Mouse (Mus musculus) spleen, adult 2 months (tissue): ENCODE measurements around the gene Cd46. TPM values are rescaled to one million over a fixed set of nuclear protein-coding genes. Genes with fewer than 3 reads are reported as not detected.

Experiments
- DNase-seq, 2 experiments: peaks; one replicate each; pipeline versions ENCODE4 v3.0.0 to v3.0.0-alpha.2; 2012 to 2021; ENCODE audit warnings: low spot score in 2 of 2, low read depth in 1 of 2
- H3K27ac ChIP-seq: fragments of 200-500 bp; 2 replicates; pipeline ENCODE4 v1.5.1; 2012; ENCODE audit warnings: low read length, inconsistent platforms; ENCODE audit not compliant: insufficient read depth
- H3K27me3 ChIP-seq: fragments of 200-500 bp; 2 replicates; pipeline ENCODE4 v1.6.1; 2012; ENCODE audit warnings: mild to moderate bottlenecking, moderate library complexity, low read length, inconsistent platforms; ENCODE audit not compliant: control insufficient read depth, insufficient read depth
- H3K36me3 ChIP-seq: fragments of 200-500 bp; 2 replicates; pipeline ENCODE4 v1.6.1; 2012; ENCODE audit warnings: mild to moderate bottlenecking, low read length, inconsistent platforms; ENCODE audit not compliant: control insufficient read depth, insufficient read depth
- H3K4me1 ChIP-seq: fragments of 200-500 bp; 2 replicates; pipeline ENCODE4 v1.6.1; 2011; ENCODE audit warnings: inconsistent platforms; ENCODE audit not compliant: control insufficient read depth, insufficient read depth, insufficient read length
- H3K4me3 ChIP-seq: fragments of 200-500 bp; 2 replicates; pipeline ENCODE4 v1.5.1; 2011; ENCODE audit warnings: mild to moderate bottlenecking, inconsistent platforms; ENCODE audit not compliant: insufficient read depth, insufficient read length; ENCODE audit errors: extremely low read depth
- CTCF ChIP-seq: fragments of 200-500 bp; IDR thresholded peaks from 2 replicates; pipeline ENCODE4 v1.5.1; 2011; ENCODE audit warnings: mild to moderate bottlenecking, inconsistent platforms; ENCODE audit not compliant: insufficient read depth, insufficient read length, insufficient replicate concordance; ENCODE audit errors: extremely low read depth
- POLR2A ChIP-seq: fragments of 200-500 bp; IDR thresholded peaks from 2 replicates; pipeline ENCODE4 v1.6.1; 2011; ENCODE audit warnings: low read depth, low read length, inconsistent platforms
- WGBS: fragments of 180-500 bp; shearing (Covaris S2); methylation state at CpG from one replicate; pipeline ENCODE4 v1.1.7; 2018; 5-methylcytosine and 5-hydroxymethylcytosine counted together
- polyA plus RNA-seq: library from polyadenylated mRNA; depleted of rRNA; stranded (reverse); fragments of >200 nt; gene quantifications from 2 replicates; pipeline ENCODE4 v1.2.3, GENCODE M21; 2012

Cd46 gene
- polyA plus RNA-seq, 1 experiment, result 0.56 TPM

DNA sequence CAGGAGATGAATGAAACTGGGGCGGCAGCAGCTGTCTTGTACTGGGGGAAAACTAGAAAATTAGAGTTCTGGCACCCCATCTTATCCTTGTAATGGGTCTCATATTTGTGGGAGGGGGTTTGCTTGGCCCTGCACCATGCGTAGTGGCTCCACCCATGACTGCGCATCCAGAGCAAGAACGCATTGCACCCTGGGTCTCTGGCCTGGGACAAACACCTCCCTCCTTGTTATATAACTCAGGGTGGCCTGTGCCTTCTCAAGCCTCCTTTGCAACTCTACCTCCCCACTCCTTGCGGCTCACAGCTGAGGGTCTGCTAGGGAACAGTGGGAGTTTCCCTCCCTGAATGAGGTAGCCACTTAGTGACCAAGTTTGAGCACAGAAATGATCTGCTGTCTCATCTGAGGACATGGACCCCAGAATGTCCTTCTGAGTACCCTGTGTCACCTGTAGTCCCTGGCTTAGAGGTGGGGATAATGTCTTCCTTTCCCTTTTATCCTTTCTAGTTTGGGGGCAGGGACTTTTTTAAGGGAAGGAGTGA lies 72.9 kb downstream of the Cd46 start:
- TF ChIP-seq CTCF (no peak), POLR2A (no peak)
- peaks cover 2% of the 10 kb centered on the region; the same call in 1 of the 2 replicates for H3K36me3 ChIP-seq
- DNase-seq, result no peak
- H3K27me3 ChIP-seq, result no peaks in the 10 kb centered on the region
- 91% methylated on average over 5 of the region's 5 CpGs for WGBS
- no peak overlapping the region for H3K4me3 ChIP-seq
- no peaks in the 10 kb centered on the region; the same call in 1 of the 2 replicates for H3K4me1 ChIP-seq
- H3K27ac ChIP-seq, result no peak overlapping the region

DNA sequence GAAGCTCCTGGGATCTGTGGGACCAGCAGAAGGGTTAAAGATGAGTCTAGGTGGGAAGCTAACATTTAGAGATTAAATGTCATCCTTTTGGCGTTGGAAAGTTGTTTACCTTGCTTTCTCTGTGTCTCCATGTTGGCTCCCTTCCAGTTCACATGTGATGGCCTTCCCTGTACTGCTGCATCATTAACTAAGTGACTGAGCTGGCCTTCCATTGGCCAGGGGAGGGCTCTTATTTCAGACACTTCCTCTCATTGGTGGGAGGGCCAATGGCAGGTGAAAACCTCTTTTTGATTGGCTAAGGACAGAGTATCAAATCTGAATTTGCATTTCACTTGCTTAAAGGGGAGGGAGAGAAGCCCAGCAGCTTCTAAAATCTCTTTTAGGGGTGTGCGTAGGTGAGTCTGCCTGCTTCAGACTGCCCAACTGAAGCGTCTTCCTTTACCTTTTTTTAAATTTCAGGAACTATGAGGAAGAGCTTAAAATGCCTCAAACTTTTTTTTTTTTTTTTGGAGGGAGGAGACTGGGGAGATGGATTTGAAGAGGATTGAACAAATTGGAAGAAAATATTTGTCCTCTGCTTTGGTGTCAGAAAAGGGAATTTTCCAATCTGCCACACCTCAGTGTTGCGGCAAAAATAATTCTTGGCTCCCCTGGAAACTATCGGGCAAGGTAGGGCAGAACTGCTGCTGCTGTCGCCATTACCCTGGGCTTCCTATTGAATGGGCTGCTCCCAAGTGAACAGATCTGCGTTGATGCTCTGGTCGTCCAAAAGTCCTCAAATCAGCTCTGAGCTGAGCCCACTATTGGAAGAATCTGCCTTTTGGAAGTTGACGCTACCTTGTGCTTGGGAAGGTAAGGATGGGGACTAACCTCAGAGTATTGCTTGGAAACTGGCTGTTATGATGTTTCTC lies 73.7 kb downstream of the Cd46 start:
- Histone ChIP-seq H3K27ac (no peak overlapping the region), H3K36me3 (no peaks in the 10 kb centered on the region), H3K4me1 (no peaks in the 10 kb centered on the region; the same call in 1 of the 2 replicates), H3K4me3 (no peak overlapping the region), H3K27me3 (no peaks in the 10 kb centered on the region)
- no peak for DNase-seq
- 92% methylated on average over 9 of the region's 9 CpGs for WGBS
- TF ChIP-seq CTCF (no peak), POLR2A (no peak)

DNA sequence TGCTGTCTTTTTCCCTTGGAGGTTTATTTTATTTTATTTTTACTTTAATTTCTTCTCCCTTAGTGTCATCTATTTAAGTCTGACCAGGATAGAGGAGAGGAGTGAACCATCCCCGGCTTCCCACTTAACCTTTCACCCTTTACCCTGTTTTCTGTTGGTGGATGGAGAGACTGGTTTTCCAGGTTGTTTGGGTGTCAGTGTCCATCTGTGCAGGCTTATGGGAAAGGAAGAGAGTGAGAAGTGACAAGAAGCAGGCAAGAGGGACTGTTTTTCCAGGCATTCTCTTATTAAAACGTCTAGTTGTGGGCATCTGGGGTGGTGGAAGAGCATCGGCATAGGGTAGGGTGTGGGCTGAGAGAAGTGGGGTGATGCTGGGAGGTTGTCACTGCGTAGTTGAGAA lies 74.4 kb downstream of the Cd46 start:
- DNase-seq, result no peak
- WGBS, result 87% methylated on average over 4 of the region's 4 CpGs
- no peak overlapping the region for H3K4me3 ChIP-seq
- H3K27me3 ChIP-seq, result no peaks in the 10 kb centered on the region
- no peak overlapping the region for H3K27ac ChIP-seq
- H3K4me1 ChIP-seq, result no peaks in the 10 kb centered on the region; the same call in 1 of the 2 replicates
- TF ChIP-seq POLR2A, result no peak
- TF ChIP-seq CTCF, result no peak
- no peaks in the 10 kb centered on the region for H3K36me3 ChIP-seq

DNA sequence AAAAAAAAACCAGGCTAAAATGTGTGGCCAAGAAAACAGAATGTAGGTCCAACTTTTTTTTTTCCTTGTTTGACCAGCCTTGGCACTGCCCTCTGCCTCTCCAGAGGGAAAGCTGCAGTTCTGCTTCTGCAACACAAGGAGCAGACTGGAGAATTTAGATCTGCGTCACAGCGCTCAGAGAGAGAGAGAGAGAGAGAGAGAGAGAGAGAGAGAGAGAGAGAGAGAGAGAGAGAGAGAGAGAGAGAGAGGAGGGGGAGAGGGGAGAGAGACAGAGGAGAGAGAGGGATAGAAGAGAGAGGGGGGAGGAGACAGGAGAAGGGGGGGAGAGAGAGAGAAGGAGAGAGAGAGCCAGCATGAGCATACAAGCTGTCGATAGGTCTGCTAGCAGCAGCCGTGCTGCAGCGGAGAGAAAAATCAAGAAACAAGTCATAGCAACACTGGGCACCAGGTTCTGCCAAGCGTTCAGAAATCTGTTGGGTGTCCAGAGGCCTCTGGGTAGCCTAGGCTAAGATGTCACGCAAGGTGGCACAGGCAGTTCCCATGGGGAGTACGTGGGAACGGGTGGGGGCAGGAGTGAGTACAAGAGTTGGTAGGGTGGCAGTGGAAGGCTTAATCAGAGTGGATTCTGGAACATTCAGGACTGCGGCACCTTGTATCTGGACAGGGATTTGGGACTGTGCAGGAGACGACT lies 75.1 kb downstream of the Cd46 start:
- 73% methylated on average over 11 of the region's 11 CpGs for WGBS
- TF ChIP-seq CTCF, result no peak
- no peak for TF ChIP-seq POLR2A
- Histone ChIP-seq H3K36me3 (no peaks in the 10 kb centered on the region), H3K27ac (no peak overlapping the region), H3K27me3 (no peaks in the 10 kb centered on the region), H3K4me3 (peak overlapping the region; percentile 17; the same call in 1 of the 2 replicates), H3K4me1 (no peaks in the 10 kb centered on the region; the same call in 1 of the 2 replicates)
- no peak for DNase-seq

DNA sequence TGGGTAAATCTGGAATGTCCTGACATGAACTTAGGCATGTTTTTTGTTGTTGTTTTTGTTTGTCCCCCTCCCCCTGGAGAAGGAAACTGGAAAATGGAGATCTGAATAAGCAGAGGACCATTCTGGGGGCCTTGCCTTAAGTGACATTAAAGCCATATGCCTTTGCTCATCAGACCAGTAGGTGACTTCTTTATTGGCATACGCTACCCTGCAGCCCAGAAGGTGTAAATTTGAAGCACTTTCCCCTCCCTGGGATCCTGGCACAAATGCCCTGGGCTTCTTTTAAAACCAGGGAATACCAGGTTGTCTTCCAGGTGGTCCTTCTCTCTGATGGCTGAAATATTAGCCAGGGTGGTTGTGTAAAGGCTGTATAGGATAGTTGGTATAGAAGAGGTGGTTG lies 76.8 kb downstream of the Cd46 start:
- Histone ChIP-seq H3K27me3 (no peaks in the 10 kb centered on the region), H3K27ac (no peak overlapping the region), H3K36me3 (no peaks in the 10 kb centered on the region), H3K4me1 (no peaks in the 10 kb centered on the region; the same call in 1 of the 2 replicates), H3K4me3 (no peak overlapping the region)
- no peak for DNase-seq
- TF ChIP-seq CTCF (no peak), POLR2A (no peak)
- WGBS, result 87% methylated on average over 1 of the region's 1 CpGs

DNA sequence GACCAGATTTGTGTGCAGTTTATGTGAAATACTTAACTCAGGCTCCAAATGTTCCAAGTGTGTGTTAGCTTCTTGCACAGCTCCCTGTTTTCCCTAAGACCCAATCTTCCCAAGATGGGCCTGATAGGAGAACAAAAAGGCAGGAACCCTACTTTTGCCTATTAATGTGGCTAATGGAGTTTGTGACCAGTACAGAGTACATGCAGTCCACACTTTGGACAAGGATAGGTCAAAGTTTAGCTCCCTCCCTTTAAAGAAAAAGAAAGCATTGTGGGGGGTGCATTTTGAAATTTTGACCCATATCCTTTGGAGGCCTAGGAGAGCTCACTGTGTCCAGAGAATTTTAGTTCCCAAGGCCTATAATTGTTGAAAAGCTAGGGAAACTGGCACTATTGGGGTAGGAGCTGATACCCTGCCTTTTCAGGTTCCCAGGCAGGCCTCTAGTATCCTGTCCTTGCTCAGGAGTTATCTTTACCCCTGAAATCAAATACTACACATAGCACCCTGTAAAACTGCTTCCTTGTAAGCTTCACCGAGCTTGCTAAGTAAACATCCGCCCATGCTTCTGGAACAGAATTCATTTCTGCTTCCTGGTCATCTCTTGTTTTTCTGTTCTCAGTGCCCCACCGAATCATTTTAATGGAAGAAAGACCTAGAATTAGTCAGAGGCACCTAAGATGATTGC lies 77.7 kb downstream of the Cd46 start:
- H3K36me3 ChIP-seq, result no peaks in the 10 kb centered on the region
- no peaks in the 10 kb centered on the region for H3K27me3 ChIP-seq
- 68% methylated on average over 3 of the region's 3 CpGs for WGBS
- H3K4me3 ChIP-seq, result no peak overlapping the region
- H3K27ac ChIP-seq, result no peak overlapping the region
- DNase-seq, result no peak
- TF ChIP-seq CTCF (no peak), POLR2A (no peak)
- no peaks in the 10 kb centered on the region; the same call in 1 of the 2 replicates for H3K4me1 ChIP-seq
